Mouse (Mus musculus): Measurements from ENCODE around the gene Golm1.
A peak's percentile ranks its signal among the peaks of the same experiment; 100 is the strongest.
"Not testable (repeated sequence)": the region's sequence is repeated elsewhere in the genome, so short reads cannot be mapped to it uniquely, and the experiment has no call there.

Golm1 gene

GRCm38 (mm10) chr13:59592058-59592457 lies 83.6 kb downstream of the Golm1 start:
- DNase-seq (ENCODE audit: low spot score in 2 of 2), result not testable (repeated sequence)

- no peak for DNase-seq (ENCODE audit: low spot score in 2 of 2)
Measured at GRCm38 (mm10) chr13:59590691-59591090, 84.9 kb downstream of the Golm1 start.

- DNase-seq (ENCODE audit: low spot score in 2 of 2), result no peak
Measured at GRCm38 (mm10) chr13:59589672-59590071, 85.9 kb downstream of the Golm1 start.

GRCm38 (mm10) chr13:59587201-59587600 lies 88.4 kb downstream of the Golm1 start:
- no peak for DNase-seq (ENCODE audit: low spot score in 2 of 2)

- DNase-seq (ENCODE audit: low spot score in 2 of 2), result no peak
Measured at GRCm38 (mm10) chr13:59585648-59586005, 90.0 kb downstream of the Golm1 start.

GRCm38 (mm10) chr13:59584947-59585647 lies 90.5 kb downstream of the Golm1 start, which contains the start of the genes Agtpbp1 and Naa35:
Gene Agtpbp1 (minus strand): TSS chr13:59585227.
Gene Naa35 (plus strand): TSS chr13:59585259.
- peak; percentile 99 to 100 for DNase-seq (ENCODE audit: low spot score in 2 of 2)

Data from heart, adult 9 months (tissue).